Mouse (Mus musculus) liver, embryonic 13.5 days (tissue): ENCODE results near the gene Inca1. TPM values are rescaled to one million over a fixed set of nuclear protein-coding genes. Genes with fewer than 3 reads are reported as not detected.

ENCODE experiments used
- ATAC-seq: fragments of 200-750 bp; cut with Nextera tagmentation; 2 replicates; pipeline ENCODE4 v1.8.0; 2017; ENCODE audit warnings: low read depth, mild to moderate bottlenecking, moderate number of reproducible peaks, moderate library complexity
- DNase-seq: peaks from one replicate; pipeline ENCODE4 v3.0.0; 2022
- H3K27ac ChIP-seq: fragments of 300-500 bp; sonication (generic); 2 replicates; pipeline ENCODE4 v1.5.1; 2015; ENCODE audit warnings: moderate library complexity, mild to moderate bottlenecking, inconsistent platforms
- H3K27me3 ChIP-seq: fragments of 300-500 bp; sonication (generic); 2 replicates; pipeline ENCODE4 v1.6.1; 2015; ENCODE audit warnings: mild to moderate bottlenecking, inconsistent platforms
- H3K36me3 ChIP-seq: fragments of 300-500 bp; sonication (generic); 2 replicates; pipeline ENCODE4 v1.6.1; 2015; ENCODE audit warnings: mild to moderate bottlenecking, inconsistent platforms
- H3K4me1 ChIP-seq: fragments of 300-500 bp; sonication (generic); replicated peaks from 2 replicates; pipeline ENCODE4 v1.6.1; 2015; ENCODE audit warnings: inconsistent platforms
- H3K4me2 ChIP-seq: fragments of 300-500 bp; sonication (generic); 2 replicates; pipeline ENCODE4 v1.6.1; 2015; ENCODE audit warnings: inconsistent platforms, mild to moderate bottlenecking, moderate library complexity
- H3K4me3 ChIP-seq: fragments of 300-500 bp; sonication (generic); replicated peaks from 2 replicates; pipeline ENCODE4 v1.5.1; 2015; ENCODE audit warnings: mild to moderate bottlenecking, inconsistent platforms
- H3K9ac ChIP-seq: fragments of 300-500 bp; sonication (generic); 2 replicates; pipeline ENCODE4 v1.6.1; 2015; ENCODE audit warnings: mild to moderate bottlenecking, inconsistent platforms
- H3K9me3 ChIP-seq: fragments of 300-500 bp; sonication (generic); replicated peaks from 2 replicates; pipeline ENCODE4 v1.6.1; 2016; ENCODE audit warnings: inconsistent platforms
- WGBS: fragments of 180-500 bp; shearing (Covaris S2); methylation state at CpG from one replicate; pipeline ENCODE4 v1.1.7; 2015; ENCODE audit not compliant: insufficient replicate concordance; 5-methylcytosine and 5-hydroxymethylcytosine counted together
- microRNA-seq: library from miRNA; unstranded; fragments of <30 nt; microRNA quantifications from one replicate; pipeline ENCODE4, GENCODE M21; 2016
- polyA plus RNA-seq: library from polyadenylated mRNA; unstranded; fragments of >200 nt; fragmentation: Nextera tagmentation; extraction: Ambion mirVana; gene quantifications from 2 replicates; pipeline ENCODE4 v1.2.1, GENCODE M21; 2015

Inca1 gene
- polyA plus RNA-seq, 1 experiment from 2014 or later = 1.3 TPM

DNA sequence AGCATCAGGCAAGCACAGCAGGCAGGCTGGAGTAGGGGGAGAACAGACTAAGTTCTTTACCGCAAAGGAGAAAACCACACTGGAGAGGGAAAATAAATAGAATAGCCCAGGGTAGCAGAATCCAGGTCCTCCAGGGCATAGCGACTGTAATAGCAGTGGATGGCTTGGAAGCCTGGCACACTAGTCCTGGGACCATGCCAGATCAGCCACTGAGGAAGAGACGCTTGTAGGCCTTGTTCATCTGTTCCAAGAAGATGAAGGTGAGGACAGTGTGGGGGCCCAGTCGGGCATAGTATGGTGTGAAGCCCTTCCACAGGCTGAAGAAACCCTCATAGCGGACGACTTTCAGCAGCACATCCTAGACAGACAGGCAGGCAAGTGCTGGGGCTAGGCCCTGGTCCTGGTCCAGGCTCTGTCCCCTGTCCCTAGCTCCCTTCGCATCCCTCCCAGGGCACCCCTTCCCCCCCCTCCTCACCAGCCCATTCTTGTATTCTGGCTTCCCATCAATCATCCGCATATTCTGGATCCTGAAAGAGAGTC is 55.3 kb downstream of the Inca1 start:
- WGBS = 88% methylated on average over 8 of the region's 8 CpGs
- no peak for ATAC-seq
- no peaks in the 10 kb centered on the region for H3K27me3 ChIP-seq
- peak overlapping the region; percentile 99; the same call in 1 of the 2 replicates for H3K9ac ChIP-seq
- no peak for DNase-seq
- no peak overlapping the region for H3K27ac ChIP-seq
- H3K4me1 ChIP-seq = peaks cover 62% of the 10 kb centered on the region
- H3K36me3 ChIP-seq = peaks cover 30% of the 10 kb centered on the region
- no peaks in the 10 kb centered on the region for H3K9me3 ChIP-seq
- peak overlapping the region; percentile 98; the same call in 1 of the 2 replicates for H3K4me2 ChIP-seq
- no peak overlapping the region for H3K4me3 ChIP-seq

DNA sequence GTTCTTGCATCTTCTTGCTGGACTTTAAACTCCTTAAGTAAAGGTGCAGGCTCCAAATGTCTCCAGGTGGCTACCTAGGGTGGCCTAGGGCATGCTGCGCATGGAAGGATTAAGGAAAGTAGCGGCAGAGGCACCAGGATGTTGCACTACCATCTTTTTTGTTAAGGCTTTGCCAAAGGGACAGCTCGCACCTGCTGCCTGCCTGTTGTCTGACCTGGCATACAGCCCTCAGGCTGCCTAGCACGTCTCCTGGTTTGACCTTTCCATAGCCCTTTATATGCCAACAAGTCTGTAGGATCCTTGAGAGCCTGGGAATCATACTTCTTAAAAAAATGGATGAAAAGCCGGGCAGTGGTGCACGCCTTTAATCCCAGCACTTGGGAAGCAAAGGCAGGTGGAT is 56.9 kb downstream of the Inca1 start:
- Histone ChIP-seq H3K4me2 (0 out of 2 replicates have a peak overlapping the region, but pooled peaks have one; percentile 5), H3K27me3 (no peaks in the 10 kb centered on the region), H3K9ac (no peak overlapping the region), H3K36me3 (peaks cover 19% of the 10 kb centered on the region), H3K27ac (0 out of 2 replicates have a peak overlapping the region, but pooled peaks have one; percentile 6), H3K4me1 (peaks cover 62% of the 10 kb centered on the region), H3K9me3 (no peaks in the 10 kb centered on the region), H3K4me3 (no peak overlapping the region)
- 81% methylated on average over 6 of the region's 6 CpGs for WGBS
- DNase-seq (no peak), ATAC-seq (no peak)

DNA sequence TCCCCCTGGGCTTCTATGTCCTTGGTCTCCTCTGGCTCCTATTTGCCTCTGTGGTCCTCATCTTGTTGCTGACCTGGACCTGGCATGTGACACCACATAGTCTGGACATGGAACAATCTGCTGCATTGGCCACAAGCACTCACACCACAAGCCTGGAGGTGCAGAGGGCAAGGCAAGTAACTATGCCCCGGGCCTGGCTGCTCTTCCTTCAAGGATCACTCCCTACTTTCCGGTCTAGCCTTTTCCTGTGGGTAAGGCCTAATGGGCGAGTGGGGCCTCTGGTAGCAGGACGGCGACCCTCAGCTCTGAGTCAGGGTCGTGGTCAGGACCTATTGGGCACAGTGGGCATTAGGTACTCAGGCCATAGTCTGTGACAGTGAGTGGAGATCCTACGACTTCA is 58.7 kb downstream of the Inca1 start:
- 59% methylated on average over 7 of the region's 7 CpGs for WGBS
- Histone ChIP-seq H3K27ac (peak overlapping the region; percentile 37), H3K9me3 (no peaks in the 10 kb centered on the region), H3K4me1 (peaks cover 73% of the 10 kb centered on the region), H3K4me2 (no peak overlapping the region), H3K4me3 (no peak overlapping the region; the same call in 1 of the 2 replicates), H3K9ac (0 out of 2 replicates have a peak overlapping the region, but pooled peaks have one; percentile 7), H3K36me3 (peaks cover 19% of the 10 kb centered on the region), H3K27me3 (no peaks in the 10 kb centered on the region)
- DNase-seq = no peak
- no peak for ATAC-seq

DNA sequence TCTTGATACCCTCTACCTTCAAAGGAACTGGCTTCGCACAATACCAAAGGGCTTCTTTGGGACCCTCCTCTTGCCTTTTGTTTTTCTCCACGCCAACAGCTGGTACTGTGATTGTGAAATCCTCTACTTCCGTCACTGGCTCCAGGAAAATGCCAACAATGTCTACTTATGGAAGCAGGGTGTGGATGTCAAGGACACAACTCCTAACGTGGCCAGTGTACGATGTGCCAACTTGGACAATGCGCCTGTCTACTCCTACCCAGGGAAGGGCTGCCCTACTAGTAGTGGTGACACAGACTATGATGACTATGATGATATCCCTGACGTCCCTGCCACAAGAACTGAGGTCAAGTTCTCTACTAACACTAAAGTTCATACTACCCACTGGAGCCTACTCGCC is 60.0 kb downstream of the Inca1 start:
- Histone ChIP-seq H3K9me3 (no peaks in the 10 kb centered on the region), H3K4me2 (peak overlapping the region; percentile 65), H3K27me3 (no peaks in the 10 kb centered on the region), H3K27ac (peak overlapping the region; percentile 89; the same call in 1 of the 2 replicates), H3K36me3 (peaks cover 11% of the 10 kb centered on the region), H3K9ac (peak overlapping the region; percentile 67), H3K4me3 (peak overlapping the region; percentile 39; the same call in 1 of the 2 replicates), H3K4me1 (peaks cover 60% of the 10 kb centered on the region)
- ATAC-seq (no peak), DNase-seq (no peak)
- 69% methylated on average over 8 of the region's 8 CpGs for WGBS

DNA sequence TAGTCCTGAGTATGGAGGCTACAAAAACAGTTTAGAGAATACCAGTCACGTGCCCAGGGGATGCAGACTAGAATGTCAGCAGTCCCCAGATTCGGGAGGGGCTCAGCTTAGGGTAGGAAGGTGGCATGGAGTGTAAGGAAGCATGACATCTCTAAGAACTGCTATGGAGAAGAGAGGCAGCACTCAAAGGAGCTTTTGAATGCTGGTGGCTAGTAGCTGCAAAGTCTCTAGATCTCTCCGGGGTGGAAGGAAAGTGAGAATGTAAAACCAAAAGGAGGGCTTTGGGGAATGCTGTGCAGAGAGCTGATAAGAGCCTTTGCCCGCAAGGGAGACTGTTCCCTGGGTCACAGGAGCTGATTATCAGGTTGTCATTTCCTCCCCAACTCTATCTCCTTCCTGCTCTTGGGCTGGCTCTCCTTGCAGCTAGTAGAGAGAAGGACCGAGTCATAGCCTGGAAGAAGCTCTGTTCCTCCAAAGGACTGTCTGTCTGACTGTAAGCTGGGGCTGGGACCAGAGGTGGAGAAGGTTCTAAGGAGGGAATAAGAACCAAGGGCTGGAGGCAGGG is 61.2 kb downstream of the Inca1 start, which contains the start of gene Gp1ba:
Gp1ba (plus strand) TSS at position 409 of the 565 bp plus-strand sequence.
- H3K9me3 ChIP-seq = no peaks in the 10 kb centered on the region
- DNase-seq (peak; percentile 68), ATAC-seq (peak; percentile 94)
- H3K4me3 ChIP-seq = peak within 1 kb of the TSS; percentile 39
- H3K36me3 ChIP-seq = no peaks in the 10 kb centered on the region
- 4% methylated on average over 5 of the region's 5 CpGs for WGBS
- peaks cover 57% of the 10 kb centered on the region for H3K4me1 ChIP-seq
- H3K27me3 ChIP-seq = no peaks in the 10 kb centered on the region
- peak within 1 kb of the TSS; percentile 89 for H3K27ac ChIP-seq
- H3K9ac ChIP-seq = peak within 1 kb of the TSS; percentile 67
- peak within 1 kb of the TSS; percentile 65 for H3K4me2 ChIP-seq

Small RNA genes within 50 kb of the gene (microRNA-seq; reads per million reads assigned to microRNA genes)
- not detected for gene Mir6925

Other genes starting within 250 kb of the Inca1 start
- 17.2 and 19.1 TPM in 2 replicates for gene Med11, start 248.2 kb downstream of the Inca1 start, polyA plus RNA-seq
- gene Zmynd15, start 240.7 kb downstream of the Inca1 start, polyA plus RNA-seq = 0.07 and 0.17 TPM in 2 replicates
- 0.70 and 1.4 TPM in 2 replicates for gene Cxcl16, start 240.2 kb downstream of the Inca1 start, polyA plus RNA-seq
- 2.1 and 2.5 TPM in 2 replicates for gene Tm4sf5, start 194.9 kb downstream of the Inca1 start, polyA plus RNA-seq
- gene Vmo1, start 185.5 kb downstream of the Inca1 start, polyA plus RNA-seq = 0.23 and 0.46 TPM in 2 replicates
- 19.6 and 20.0 TPM in 2 replicates for gene Gltpd2, start 181.0 kb downstream of the Inca1 start, polyA plus RNA-seq
- 372 and 419 TPM in 2 replicates for gene Psmb6, start 174.8 kb downstream of the Inca1 start, polyA plus RNA-seq
- gene Gm40193, start 167.2 kb downstream of the Inca1 start, polyA plus RNA-seq = not detected in 2 replicates
- 1.3 and 1.5 TPM in 2 replicates for gene Pld2, start 160.1 kb downstream of the Inca1 start, polyA plus RNA-seq
- gene Mink1, start 137.3 kb downstream of the Inca1 start, polyA plus RNA-seq = 3.5 and 5.2 TPM in 2 replicates
- not detected in 2 replicates for gene 4930544D05Rik, start 84.3 kb downstream of the Inca1 start, polyA plus RNA-seq
- gene Chrne, start 80.9 kb downstream of the Inca1 start, polyA plus RNA-seq = not detected in 2 replicates
- 2.8 and 4.7 TPM in 2 replicates for gene Gp1ba, start 61.0 kb downstream of the Inca1 start, polyA plus RNA-seq
- 74.2 and 81.0 TPM in 2 replicates for gene Rnf167, start 52.9 kb downstream of the Inca1 start, polyA plus RNA-seq
- 72.8 and 73.8 TPM in 2 replicates for gene Slc25a11, start 52.7 kb downstream of the Inca1 start, polyA plus RNA-seq
- gene Pfn1, start 45.5 kb downstream of the Inca1 start, polyA plus RNA-seq = 1,347 and 1,531 TPM in 2 replicates
- 5.5 and 6.7 TPM in 2 replicates for gene Eno3, start 43.0 kb downstream of the Inca1 start, polyA plus RNA-seq
- 69.2 and 72.4 TPM in 2 replicates for gene Spag7, start 30.7 kb downstream of the Inca1 start, polyA plus RNA-seq
- 2.8 and 3.6 TPM in 2 replicates for gene Camta2, start 12.1 kb downstream of the Inca1 start, polyA plus RNA-seq
- gene Kif1c, start 393 bp upstream of the Inca1 start, polyA plus RNA-seq = 0.58 and 0.73 TPM in 2 replicates
- 1.2 and 1.8 TPM in 2 replicates for gene Zfp3, start 64.1 kb upstream of the Inca1 start, polyA plus RNA-seq
- 0.18 and 0.41 TPM in 2 replicates for gene Scimp, start 112.4 kb upstream of the Inca1 start, polyA plus RNA-seq
- 17.6 and 18.6 TPM in 2 replicates for gene Rabep1, start 144.6 kb upstream of the Inca1 start, polyA plus RNA-seq